Mouse (Mus musculus) C2C12 (cell line): ENCODE data around the gene Rbm47. TPM values are rescaled to one million over a fixed set of nuclear protein-coding genes. Genes with fewer than 3 reads are reported as not detected.

Source experiments
- H3K27me3 ChIP-seq: one replicate; pipeline ENCODE4 v1.6.1; 2011; ENCODE audit not compliant: control insufficient read depth, insufficient read depth, insufficient read length
- H3K36me3 ChIP-seq: one replicate; pipeline ENCODE4 v1.6.1; 2011; ENCODE audit not compliant: control insufficient read depth, insufficient read depth
- H3K4me3 ChIP-seq: one replicate; pipeline ENCODE4 v1.5.1; 2011; ENCODE audit warnings: mild to moderate bottlenecking, control low read depth; ENCODE audit not compliant: poor library complexity, insufficient read depth, severe bottlenecking
- H3K79me2 ChIP-seq: one replicate; pipeline ENCODE4 v1.6.1; 2011; ENCODE audit not compliant: control insufficient read depth, insufficient read depth
- H3K79me3 ChIP-seq: one replicate; pipeline ENCODE4 v1.6.1; 2011; ENCODE audit warnings: low read depth, control low read depth
- H3ac ChIP-seq: one replicate; pipeline ENCODE3; 2011; ENCODE audit warnings: low read depth; ENCODE audit not compliant: control insufficient read depth, insufficient read length
- CEBPB ChIP-seq: IDR thresholded peaks from one replicate; pipeline ENCODE4 v1.6.1; 2011; ENCODE audit warnings: low read depth, mild to moderate bottlenecking, control low read depth, moderate library complexity
- CTCF ChIP-seq: IDR thresholded peaks from one replicate; pipeline ENCODE4 v1.5.1; 2011; ENCODE audit not compliant: control insufficient read depth, insufficient read depth, insufficient read length
- FOSL1 ChIP-seq: IDR thresholded peaks from one replicate; pipeline ENCODE4 v1.8.0; 2011; ENCODE audit warnings: mild to moderate bottlenecking, low read length; ENCODE audit not compliant: poor library complexity, insufficient read depth, severe bottlenecking
- MAX ChIP-seq: IDR thresholded peaks from one replicate; pipeline ENCODE4 v1.6.1; 2011; ENCODE audit warnings: mild to moderate bottlenecking, control low read depth
- MYOD1 ChIP-seq: IDR thresholded peaks from one replicate; pipeline ENCODE4 v1.6.1; 2011; ENCODE audit warnings: low read depth; ENCODE audit not compliant: control insufficient read depth, insufficient read length
- MYOG ChIP-seq: IDR thresholded peaks from one replicate; pipeline ENCODE4 v1.6.1; 2011; ENCODE audit not compliant: control insufficient read depth, insufficient read length; ENCODE audit errors: extremely low read depth
- USF1 ChIP-seq: IDR thresholded peaks from one replicate; pipeline ENCODE4 v1.6.1; 2011; ENCODE audit warnings: low read depth, mild to moderate bottlenecking, control low read depth, moderate library complexity
- polyA plus RNA-seq: library from polyadenylated mRNA; unstranded; fragments of >200 nt; fragmentation: generic; extraction: Trizol; gene quantifications from one replicate; pipeline ENCODE4 v1.2.1, GENCODE M21; 2012; ENCODE audit warnings: missing spikeins

The Rbm47 gene
- polyA plus RNA-seq, 1 experiment = 0.16 TPM

DNA sequence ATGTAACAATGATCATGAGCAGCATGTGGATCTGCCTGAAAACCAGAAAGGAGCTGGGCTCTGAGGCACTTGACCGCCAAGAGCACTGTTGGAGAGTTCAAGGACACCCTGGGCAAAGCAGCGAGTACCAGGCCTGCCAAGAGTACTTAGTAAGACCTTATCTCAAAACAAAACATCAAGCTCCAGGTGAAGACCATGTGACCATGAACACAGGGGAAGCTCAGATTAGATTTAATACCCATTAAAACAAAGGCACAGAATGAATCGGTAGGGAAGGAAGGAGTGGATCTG is 110.0 kb downstream of the Rbm47 start:
- Histone ChIP-seq H3K79me2 (no peaks in the 10 kb centered on the region), H3K79me3 (no peaks in the 10 kb centered on the region), H3K4me3 (no peak overlapping the region), H3K36me3 (no peaks in the 10 kb centered on the region), H3K27me3 (no peaks in the 10 kb centered on the region), H3ac (no peak overlapping the region)
- TF ChIP-seq MYOD1 = no peak

DNA sequence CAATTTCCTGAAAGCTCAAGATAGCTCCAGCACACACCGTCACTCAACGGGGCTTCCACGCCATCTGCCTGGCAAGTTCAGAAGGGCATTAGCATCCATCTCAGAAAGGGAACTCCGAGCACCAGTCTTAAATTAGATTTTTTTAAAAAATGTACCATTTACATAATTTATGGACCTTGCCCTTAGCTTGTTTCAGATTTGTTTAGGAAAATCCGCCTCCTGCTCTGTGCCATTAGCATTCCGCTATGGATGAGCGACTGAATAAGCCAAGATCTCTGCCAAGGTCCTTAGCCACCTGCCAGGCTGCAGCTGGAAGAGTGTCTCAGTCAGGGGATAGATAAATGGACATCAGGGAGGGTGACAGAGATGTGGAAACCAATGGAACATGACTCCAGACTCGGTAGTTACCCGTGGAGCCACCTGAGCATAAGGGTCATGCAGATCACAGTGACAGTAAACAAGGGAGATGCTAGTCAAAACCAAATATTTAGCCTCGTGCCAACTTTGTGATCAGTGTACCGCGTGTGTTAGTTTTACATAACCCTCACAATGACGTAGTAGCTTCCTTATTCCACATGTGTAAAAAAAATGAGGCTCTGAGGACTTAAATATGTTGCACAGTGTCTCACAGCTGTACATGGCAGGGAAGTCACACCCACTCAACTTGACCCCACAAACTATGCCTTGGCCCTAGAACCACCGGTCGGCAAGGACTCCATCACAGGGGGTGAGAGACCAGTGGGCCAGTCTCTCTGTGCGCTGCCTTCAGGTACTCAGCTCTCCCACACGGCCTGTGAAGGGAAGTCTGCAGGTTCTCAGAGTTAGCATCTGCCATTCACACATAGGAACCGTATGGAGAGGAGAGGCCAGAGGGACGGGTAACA is 110.6 kb downstream of the Rbm47 start:
- TF ChIP-seq CEBPB = no peak
- TF ChIP-seq MAX = no peak
- no peak for TF ChIP-seq FOSL1
- TF ChIP-seq USF1 = no peak
- no peak for TF ChIP-seq MYOD1
- no peak for TF ChIP-seq MYOG
- TF ChIP-seq CTCF = no peak

DNA sequence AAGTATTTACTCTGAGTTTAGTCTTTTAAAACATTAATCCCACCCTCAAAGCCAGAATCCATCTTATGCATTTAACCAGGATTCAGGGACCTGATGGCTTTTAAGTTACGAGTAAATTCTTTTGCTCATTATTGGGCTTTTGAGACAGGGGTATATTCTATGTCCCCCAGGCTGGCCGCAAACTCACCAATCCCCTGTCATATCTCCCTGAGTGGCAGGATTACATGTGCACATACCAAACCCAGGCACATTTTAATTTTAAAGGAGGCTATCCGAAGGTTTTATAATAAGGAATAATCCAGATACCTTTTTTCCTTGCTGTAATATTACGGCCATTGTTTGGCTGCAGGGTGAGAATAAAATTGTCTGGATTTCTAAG is 111.3 kb downstream of the Rbm47 start:
- no peaks in the 10 kb centered on the region for H3K27me3 ChIP-seq
- no peak overlapping the region for H3K4me3 ChIP-seq
- H3K79me3 ChIP-seq = no peaks in the 10 kb centered on the region
- TF ChIP-seq MYOG = no peak
- no peak for TF ChIP-seq CTCF
- no peaks in the 10 kb centered on the region for H3K36me3 ChIP-seq
- H3K79me2 ChIP-seq = no peaks in the 10 kb centered on the region
- no peak overlapping the region for H3ac ChIP-seq

More for the DNA sequence above, 110.6 kb downstream of the Rbm47 start:
- Histone ChIP-seq H3K36me3 (no peaks in the 10 kb centered on the region), H3ac (no peak overlapping the region), H3K79me3 (no peaks in the 10 kb centered on the region), H3K79me2 (no peaks in the 10 kb centered on the region), H3K4me3 (no peak overlapping the region), H3K27me3 (no peaks in the 10 kb centered on the region)

DNA sequence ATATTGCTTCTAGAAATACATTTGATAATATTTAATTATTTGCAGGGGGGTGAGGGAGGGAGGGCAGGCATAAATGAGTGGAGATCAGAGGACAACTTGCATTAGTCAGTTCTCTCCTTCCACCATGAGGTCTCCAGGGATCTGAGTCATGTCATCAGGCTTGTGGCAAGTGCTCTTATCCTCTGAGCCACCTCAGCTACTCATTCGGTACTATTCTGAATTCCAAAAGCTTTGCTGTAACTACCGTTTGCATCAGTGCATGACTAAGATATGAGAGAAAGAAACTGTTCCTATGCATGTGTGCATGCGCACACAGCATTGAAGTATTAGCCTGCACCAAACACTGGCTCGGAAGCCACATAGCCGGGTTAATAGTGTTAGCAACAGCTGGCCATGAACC is 114.1 kb downstream of the Rbm47 start:
- TF ChIP-seq CTCF = no peak
- TF ChIP-seq FOSL1 = peak; percentile 60
- TF ChIP-seq MYOD1 = peak; percentile 36
- TF ChIP-seq MYOG = no peak
- peak; percentile 58 for TF ChIP-seq CEBPB
- no peak for TF ChIP-seq USF1
- TF ChIP-seq MAX = peak; percentile 49
- Histone ChIP-seq H3K79me2 (no peaks in the 10 kb centered on the region), H3K4me3 (no peak overlapping the region), H3ac (no peak overlapping the region), H3K36me3 (no peaks in the 10 kb centered on the region), H3K79me3 (no peaks in the 10 kb centered on the region), H3K27me3 (no peaks in the 10 kb centered on the region)

DNA sequence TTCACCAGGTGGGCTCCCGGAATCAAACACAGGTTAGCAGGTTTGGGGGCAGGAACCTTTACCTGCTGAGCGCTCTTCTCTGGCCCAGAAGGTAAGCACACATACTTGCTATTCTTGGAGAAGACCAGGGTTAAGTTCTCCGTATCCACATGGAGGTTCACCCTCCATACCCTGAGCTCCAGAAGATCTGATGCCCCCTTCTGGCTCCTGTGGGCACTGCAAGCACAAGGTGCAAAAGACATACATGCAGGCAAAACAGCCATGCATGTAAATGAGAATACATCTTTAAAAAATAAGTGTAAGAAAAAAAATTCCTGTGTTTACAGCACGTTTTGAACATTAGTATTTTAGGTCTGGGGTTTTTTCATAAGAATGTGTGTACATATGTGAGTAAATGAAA is 116.2 kb downstream of the Rbm47 start:
- H3ac ChIP-seq = no peak overlapping the region

DNA sequence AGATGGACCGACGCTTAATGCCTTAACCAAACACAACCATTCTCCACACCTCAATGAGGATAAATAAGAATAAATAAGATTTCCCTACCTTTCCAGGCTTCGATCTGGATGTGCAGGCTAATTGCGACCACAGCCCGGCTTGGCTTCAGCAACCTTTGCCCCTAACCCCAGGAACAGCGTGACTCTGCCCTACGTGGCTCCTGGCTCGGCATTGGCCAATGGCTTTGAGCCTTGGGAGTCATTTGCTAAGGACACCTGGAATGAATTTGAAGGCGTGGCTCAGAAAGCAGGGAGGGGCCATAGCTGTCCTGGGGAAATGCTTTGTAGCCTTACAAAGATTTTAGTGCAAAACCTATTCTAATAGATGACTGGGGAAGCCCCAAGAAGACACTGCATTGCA is 118.5 kb downstream of the Rbm47 start:
- Histone ChIP-seq H3K4me3 (no peak overlapping the region), H3K79me3 (no peaks in the 10 kb centered on the region), H3K79me2 (no peaks in the 10 kb centered on the region), H3ac (no peak overlapping the region), H3K27me3 (no peaks in the 10 kb centered on the region), H3K36me3 (no peaks in the 10 kb centered on the region)
- TF ChIP-seq FOSL1 (no peak), MYOD1 (no peak), CEBPB (no peak), CTCF (no peak), USF1 (no peak)

More for the DNA sequence above, 116.2 kb downstream of the Rbm47 start:
- no peak for TF ChIP-seq MYOG
- no peak for TF ChIP-seq MYOD1
- no peak for TF ChIP-seq USF1
- no peak for TF ChIP-seq FOSL1
- no peak for TF ChIP-seq CEBPB
- no peak for TF ChIP-seq MAX
- TF ChIP-seq CTCF = no peak
- Histone ChIP-seq H3K36me3 (no peaks in the 10 kb centered on the region), H3K79me3 (no peaks in the 10 kb centered on the region), H3K27me3 (no peaks in the 10 kb centered on the region), H3K4me3 (no peak overlapping the region), H3K79me2 (no peaks in the 10 kb centered on the region)
